Mouse (Mus musculus): ENCODE measurements around the gene Tgfbrap1. TPM values are rescaled to one million over a fixed set of nuclear protein-coding genes. Genes with fewer than 3 reads are reported as not detected.
A peak's percentile ranks its signal among the peaks of the same experiment; 100 is the strongest.

Tgfbrap1 gene
- polyA plus RNA-seq, 1 experiment from 2014 or later: 11.5 TPM

DNA sequence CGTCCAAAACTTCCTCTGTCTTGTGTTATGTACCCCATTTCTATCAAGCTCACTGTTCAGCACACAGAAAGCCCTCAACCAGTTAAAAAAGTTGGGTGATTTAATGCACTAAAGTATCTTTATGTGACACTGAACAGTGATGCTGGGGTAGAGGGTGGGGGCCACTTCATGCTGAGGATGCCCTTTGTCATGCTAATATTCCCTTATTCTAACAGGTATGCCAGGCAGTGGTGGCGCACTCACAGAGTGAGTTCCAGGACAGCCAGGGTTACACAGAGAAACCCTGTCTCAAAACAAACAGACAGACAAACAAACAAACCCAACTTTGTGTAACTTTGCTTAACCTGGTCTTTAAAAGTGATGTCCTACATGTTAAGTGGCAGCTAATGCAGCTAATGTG lies 4.2 kb downstream of the Tgfbrap1 start:
- Histone ChIP-seq H3K27ac (no peak overlapping the region), H3K4me2 (no peak overlapping the region), H3K4me3 (replicated peaks) (no peak overlapping the region), H3K36me3 (peaks cover 7% of the 10 kb centered on the region; the same call in 1 of the 2 replicates), H3K9me3 (replicated peaks) (no peaks in the 10 kb centered on the region), H3K9ac (no peak overlapping the region), H3K4me1 (peaks cover 23% of the 10 kb centered on the region), H3K27me3 (no peaks in the 10 kb centered on the region)
- no peak for ATAC-seq (replicated peaks; ENCODE audit: low FRiP score)
- 88% methylated on average over 2 of the region's 2 CpGs for WGBS

GRCm38 (mm10) chr1:43092056-43093015 lies 6.1 kb downstream of the Tgfbrap1 start:
- under 1% methylated on average over 102 of the region's 102 CpGs for WGBS
- H3K27ac ChIP-seq: peak overlapping the region; percentile 83

DNA sequence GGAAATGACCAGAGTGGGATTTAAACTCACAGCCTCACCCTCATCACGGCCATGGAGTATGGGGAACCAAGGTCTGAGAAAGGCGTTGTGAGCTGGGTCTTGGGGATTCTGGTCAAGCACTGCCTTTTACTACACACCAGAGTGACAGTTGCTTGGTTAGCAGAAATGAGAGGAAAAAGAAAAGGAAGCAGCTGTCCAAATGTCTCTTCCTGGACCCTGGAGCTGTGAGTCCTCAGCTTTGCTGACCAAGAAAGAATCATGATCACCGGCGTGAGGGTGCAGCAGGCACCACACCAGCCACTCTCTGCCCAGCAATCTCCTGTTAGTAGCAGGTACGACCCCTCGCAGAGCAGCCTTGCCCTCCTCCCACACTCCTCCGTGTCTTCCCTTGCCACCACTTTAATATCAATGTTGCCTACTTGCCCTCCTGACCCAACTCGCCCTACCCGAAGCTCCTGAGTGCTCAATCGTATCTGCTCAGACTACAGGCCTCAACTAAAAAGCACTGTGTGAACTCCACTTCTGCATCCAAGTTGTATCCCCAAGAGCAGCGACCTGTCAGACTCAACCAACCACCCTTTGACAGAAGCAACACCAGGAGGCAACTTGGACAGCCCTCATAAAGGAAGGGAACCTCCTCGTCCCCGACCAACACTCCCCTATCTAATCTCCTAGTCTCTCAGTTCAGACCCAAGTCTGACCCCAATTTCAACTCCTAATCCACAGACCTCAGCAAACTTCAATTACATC lies 7.0 kb downstream of the Tgfbrap1 start:
- Histone ChIP-seq H3K4me3 (replicated peaks) (peak overlapping the region; percentile 80), H3K27me3 (no peaks in the 10 kb centered on the region), H3K9me3 (replicated peaks) (no peaks in the 10 kb centered on the region), H3K4me2 (peak overlapping the region; percentile 88), H3K36me3 (peaks cover 7% of the 10 kb centered on the region; the same call in 1 of the 2 replicates), H3K4me1 (peaks cover 20% of the 10 kb centered on the region), H3K9ac (peak overlapping the region; percentile 85; the same call in 1 of the 2 replicates), H3K27ac (peak overlapping the region; percentile 83)
- ATAC-seq (replicated peaks; ENCODE audit: low FRiP score): no peak
- 35% methylated on average over 13 of the region's 13 CpGs for WGBS

More at GRCm38 (mm10) chr1:43092056-43093015, 6.1 kb downstream of the Tgfbrap1 start:
- no peaks in the 10 kb centered on the region for H3K9me3 ChIP-seq (replicated peaks)
- peaks cover 7% of the 10 kb centered on the region; the same call in 1 of the 2 replicates for H3K36me3 ChIP-seq
- peaks cover 21% of the 10 kb centered on the region for H3K4me1 ChIP-seq
- peak overlapping the region; percentile 88 for H3K4me2 ChIP-seq
- peak overlapping the region; percentile 80 for H3K4me3 ChIP-seq (replicated peaks)
- peak overlapping the region; percentile 85 for H3K9ac ChIP-seq
- ATAC-seq (replicated peaks; ENCODE audit: low FRiP score): peak; percentile 91
- H3K27me3 ChIP-seq: no peaks in the 10 kb centered on the region

- H3K4me1 ChIP-seq: peaks cover 20% of the 10 kb centered on the region
- no peak overlapping the region for H3K4me2 ChIP-seq
- no peaks in the 10 kb centered on the region for H3K9me3 ChIP-seq (replicated peaks)
- peaks cover 8% of the 10 kb centered on the region; the same call in 1 of the 2 replicates for H3K36me3 ChIP-seq
- WGBS: 83% methylated on average over 1 of the region's 1 CpGs
- no peak overlapping the region for H3K9ac ChIP-seq
- H3K27me3 ChIP-seq: no peaks in the 10 kb centered on the region
- no peak for ATAC-seq (replicated peaks; ENCODE audit: low FRiP score)
- H3K27ac ChIP-seq: no peak overlapping the region
- H3K4me3 ChIP-seq (replicated peaks): no peak overlapping the region
Measured at GRCm38 (mm10) chr1:43090418-43090817, 8.0 kb downstream of the Tgfbrap1 start.

GRCm38 (mm10) chr1:43082946-43083345 lies 15.5 kb downstream of the Tgfbrap1 start:
- no peak overlapping the region for H3K4me3 ChIP-seq (replicated peaks)
- H3K27ac ChIP-seq: no peak overlapping the region
- 88% methylated on average over 5 of the region's 5 CpGs for WGBS
- H3K9me3 ChIP-seq (replicated peaks): no peaks in the 10 kb centered on the region
- no peak overlapping the region for H3K4me2 ChIP-seq
- H3K36me3 ChIP-seq: peaks cover 9% of the 10 kb centered on the region; the same call in 1 of the 2 replicates
- H3K4me1 ChIP-seq: 0 out of 2 replicates have a peak, but pooled peaks cover 3% of the 10 kb centered on the region
- ATAC-seq (replicated peaks; ENCODE audit: low FRiP score): no peak
- H3K9ac ChIP-seq: no peak overlapping the region
- H3K27me3 ChIP-seq: no peaks in the 10 kb centered on the region

- H3K27me3 ChIP-seq: no peaks in the 10 kb centered on the region
- H3K27ac ChIP-seq: no peak overlapping the region
- WGBS: 76% methylated on average over 2 of the region's 2 CpGs
- no peak overlapping the region for H3K4me2 ChIP-seq
- ATAC-seq (replicated peaks; ENCODE audit: low FRiP score): no peak
- peaks cover 20% of the 10 kb centered on the region for H3K36me3 ChIP-seq
- H3K9ac ChIP-seq: no peak overlapping the region
- H3K4me1 ChIP-seq: no peaks in the 10 kb centered on the region
- no peaks in the 10 kb centered on the region for H3K9me3 ChIP-seq (replicated peaks)
- H3K4me3 ChIP-seq (replicated peaks): no peak overlapping the region
Measured at GRCm38 (mm10) chr1:43078124-43078523, 20.3 kb downstream of the Tgfbrap1 start.

GRCm38 (mm10) chr1:43074791-43075190 lies 23.6 kb downstream of the Tgfbrap1 start:
- Histone ChIP-seq H3K4me1 (no peaks in the 10 kb centered on the region), H3K27ac (no peak overlapping the region), H3K4me2 (no peak overlapping the region), H3K9me3 (replicated peaks) (no peaks in the 10 kb centered on the region), H3K9ac (no peak overlapping the region), H3K36me3 (peaks cover 38% of the 10 kb centered on the region), H3K4me3 (replicated peaks) (no peak overlapping the region), H3K27me3 (no peaks in the 10 kb centered on the region)
- no peak for ATAC-seq (replicated peaks; ENCODE audit: low FRiP score)
- WGBS: 93% methylated on average over 2 of the region's 2 CpGs

DNA sequence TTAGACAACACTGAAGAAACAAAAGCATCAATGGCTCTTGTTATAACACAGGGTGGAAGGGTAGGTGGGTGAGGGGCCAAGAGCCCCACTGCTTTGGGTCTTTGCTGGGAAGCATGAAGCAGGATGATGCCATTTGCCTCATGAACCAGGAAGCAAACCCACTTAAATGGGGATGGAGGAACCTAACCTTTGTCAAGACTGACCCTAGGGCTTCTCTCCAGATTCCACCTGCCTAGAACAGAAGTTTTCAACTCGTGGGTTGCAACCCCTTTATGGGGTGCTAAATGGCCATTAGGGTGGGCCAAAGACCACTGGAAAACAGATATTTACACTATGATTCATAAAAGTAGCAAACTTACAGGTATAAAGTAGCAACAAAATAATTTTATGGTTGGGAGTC lies 25.9 kb downstream of the Tgfbrap1 start:
- WGBS: 50% methylated on average over 1 of the region's 1 CpGs
- H3K27me3 ChIP-seq: no peaks in the 10 kb centered on the region

GRCm38 (mm10) chr1:43072028-43072427 lies 26.4 kb downstream of the Tgfbrap1 start:
- 95% methylated on average over 8 of the region's 8 CpGs for WGBS
- peaks cover 51% of the 10 kb centered on the region for H3K36me3 ChIP-seq
- no peak overlapping the region for H3K27ac ChIP-seq
- no peaks in the 10 kb centered on the region for H3K4me1 ChIP-seq
- no peaks in the 10 kb centered on the region for H3K27me3 ChIP-seq
- ATAC-seq (replicated peaks; ENCODE audit: low FRiP score): no peak
- no peak overlapping the region for H3K4me2 ChIP-seq
- H3K4me3 ChIP-seq (replicated peaks): no peak overlapping the region
- H3K9me3 ChIP-seq (replicated peaks): no peaks in the 10 kb centered on the region
- no peak overlapping the region for H3K9ac ChIP-seq

More for the DNA sequence above, 25.9 kb downstream of the Tgfbrap1 start:
- peaks cover 45% of the 10 kb centered on the region for H3K36me3 ChIP-seq
- no peak overlapping the region for H3K4me2 ChIP-seq
- no peak overlapping the region for H3K4me3 ChIP-seq (replicated peaks)
- no peak for ATAC-seq (replicated peaks; ENCODE audit: low FRiP score)
- H3K27ac ChIP-seq: no peak overlapping the region
- no peaks in the 10 kb centered on the region for H3K4me1 ChIP-seq
- H3K9me3 ChIP-seq (replicated peaks): no peaks in the 10 kb centered on the region
- H3K9ac ChIP-seq: no peak overlapping the region

- Histone ChIP-seq H3K27me3 (no peaks in the 10 kb centered on the region), H3K4me3 (replicated peaks) (no peak overlapping the region), H3K4me2 (no peak overlapping the region), H3K9me3 (replicated peaks) (no peaks in the 10 kb centered on the region), H3K27ac (no peak overlapping the region), H3K36me3 (peaks cover 53% of the 10 kb centered on the region), H3K9ac (no peak overlapping the region), H3K4me1 (no peaks in the 10 kb centered on the region)
- 77% methylated on average over 5 of the region's 5 CpGs for WGBS
- ATAC-seq (replicated peaks; ENCODE audit: low FRiP score): no peak
Measured at GRCm38 (mm10) chr1:43070726-43071125, 27.7 kb downstream of the Tgfbrap1 start.

- peaks cover 52% of the 10 kb centered on the region for H3K36me3 ChIP-seq
- H3K4me3 ChIP-seq (replicated peaks): no peak overlapping the region
- WGBS: 54% methylated on average over 7 of the region's 7 CpGs
- H3K27ac ChIP-seq: no peak overlapping the region
- H3K4me1 ChIP-seq: no peaks in the 10 kb centered on the region
- no peak overlapping the region for H3K4me2 ChIP-seq
- H3K9me3 ChIP-seq (replicated peaks): no peaks in the 10 kb centered on the region
- H3K9ac ChIP-seq: no peak overlapping the region
- no peaks in the 10 kb centered on the region for H3K27me3 ChIP-seq
- peak; percentile 60; the same call in 1 of the 2 replicates for ATAC-seq (replicated peaks; ENCODE audit: low FRiP score)
Measured at GRCm38 (mm10) chr1:43067551-43067950, 30.9 kb downstream of the Tgfbrap1 start.

DNA sequence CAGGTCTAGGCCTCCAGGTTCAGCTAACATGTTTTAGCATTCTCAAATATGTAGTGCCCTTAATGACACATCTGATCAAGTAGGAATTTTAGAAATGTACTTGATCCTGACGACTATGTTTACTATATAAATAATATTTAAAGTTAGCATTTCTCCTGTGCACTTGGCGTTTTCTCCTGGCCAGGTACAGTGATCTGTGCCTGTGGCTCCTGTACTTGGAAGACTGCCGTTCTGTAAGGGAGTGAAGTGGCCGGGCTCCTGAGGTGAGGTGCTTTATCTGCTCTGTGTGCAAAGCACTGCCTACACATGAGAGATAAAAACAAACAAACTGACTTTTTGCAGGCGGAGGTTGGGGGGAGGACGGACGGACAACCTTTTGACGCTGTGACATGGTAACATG lies 31.9 kb downstream of the Tgfbrap1 start:
- peaks cover 53% of the 10 kb centered on the region for H3K36me3 ChIP-seq
- no peaks in the 10 kb centered on the region for H3K27me3 ChIP-seq
- H3K4me2 ChIP-seq: no peak overlapping the region
- H3K9ac ChIP-seq: no peak overlapping the region
- no peaks in the 10 kb centered on the region for H3K9me3 ChIP-seq (replicated peaks)
- no peak for ATAC-seq (replicated peaks; ENCODE audit: low FRiP score)
- no peak overlapping the region for H3K27ac ChIP-seq
- no peak overlapping the region for H3K4me3 ChIP-seq (replicated peaks)
- no peaks in the 10 kb centered on the region for H3K4me1 ChIP-seq
- WGBS: 88% methylated on average over 8 of the region's 8 CpGs
